Mouse (Mus musculus) lung, adult 2 months (tissue): ENCODE measurements at regions not wholly inside any gene's neighbourhood (a gene's known extent, or its start where the extent isn't known, plus 50 kb on each side); places are given as distances from the start of the nearest gene placed in this dataset.

Source experiments
- CTCF ChIP-seq: fragments of 200-500 bp; IDR thresholded peaks from 2 replicates; pipeline ENCODE4 v1.5.1; 2011; ENCODE audit warnings: mild to moderate bottlenecking, low read length, control low read depth; ENCODE audit not compliant: insufficient read depth
- POLR2A ChIP-seq: fragments of 200-500 bp; IDR thresholded peaks from 2 replicates; pipeline ENCODE4 v1.6.1; 2011; ENCODE audit warnings: low read depth, mild to moderate bottlenecking, control low read depth, low read length, borderline replicate concordance; ENCODE audit errors: extremely low read depth

DNA sequence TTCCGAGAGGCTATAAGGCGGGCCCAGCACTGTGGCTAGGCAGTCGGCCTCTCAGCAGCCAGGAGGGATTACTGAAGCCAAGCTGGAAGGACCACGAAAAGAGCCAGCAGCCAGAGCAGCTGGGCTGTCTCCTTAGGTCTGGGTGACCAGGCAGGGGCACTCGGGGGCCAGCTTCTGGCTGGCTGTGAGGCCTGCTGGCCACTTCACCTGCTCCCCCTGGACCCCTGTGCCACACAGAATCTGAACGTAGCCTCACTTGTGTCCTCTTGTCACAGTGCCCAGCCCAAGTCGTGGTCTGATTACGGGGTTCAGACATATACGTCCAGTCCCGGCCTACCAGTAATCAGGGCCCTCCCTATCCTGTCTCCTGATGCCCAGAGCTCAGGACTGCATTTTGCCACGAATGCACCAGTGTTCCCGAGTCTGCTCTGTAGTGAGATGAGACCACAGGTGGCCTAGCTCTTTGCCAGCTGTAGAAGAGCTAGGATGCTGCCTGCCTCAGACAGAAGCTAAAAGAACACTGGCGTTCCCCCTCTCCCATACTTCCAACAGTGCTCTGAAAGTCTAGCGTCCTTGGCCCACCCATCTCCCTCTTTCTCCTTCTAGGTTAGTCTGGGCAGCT lies 89.4 kb upstream of the Lemd2 start:
- no peak for TF ChIP-seq POLR2A
- no peak for TF ChIP-seq CTCF
